Mouse (Mus musculus) mature B cell (primary cell): Measurements from ENCODE around the gene Qrfpr.

Experiments used
- in situ Hi-C: fragments of 300-500 bp; cut with MboI; formaldehyde crosslinking; loops from 2 replicates; pipeline ENCODE4 v1.14.3; 2019

Gene Qrfpr

DNA sequence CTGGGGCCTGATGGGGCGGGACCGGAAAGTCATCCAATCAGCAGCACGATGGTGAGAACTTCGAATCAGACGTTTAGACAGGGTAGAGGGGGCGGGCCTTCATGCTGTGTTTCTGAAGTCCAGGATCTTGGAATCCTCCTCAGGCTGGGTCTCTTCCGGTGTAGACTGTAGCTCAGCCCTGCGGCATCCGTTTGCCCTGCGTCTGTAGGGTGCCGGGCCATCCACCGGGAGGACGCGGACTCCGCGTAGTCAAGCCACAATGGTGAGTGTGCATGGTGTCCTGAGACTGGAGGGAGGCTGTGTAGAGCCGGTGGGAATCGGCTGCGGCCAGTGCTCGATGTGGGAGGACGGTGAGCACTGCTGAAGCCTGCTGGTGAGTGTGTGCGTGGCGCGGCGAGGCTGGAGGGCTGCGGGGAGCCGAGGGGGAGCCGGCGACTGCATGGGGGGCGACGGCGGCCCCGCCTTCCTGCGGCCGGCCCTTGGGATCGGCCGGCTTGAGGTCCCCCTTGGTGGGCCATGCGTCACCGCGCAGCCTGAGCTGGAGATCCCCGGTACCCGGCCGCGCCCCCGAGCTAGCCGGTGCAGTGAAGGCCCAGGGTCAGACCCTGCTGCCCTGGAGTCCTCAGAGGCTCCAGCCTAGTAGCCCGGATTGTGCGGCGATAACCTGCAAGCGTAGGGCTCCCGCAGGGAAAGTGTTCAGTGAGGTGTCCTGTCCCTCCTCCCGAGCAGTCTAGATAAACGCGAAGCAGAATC, 71.0 kb downstream of the Qrfpr start, which contains the start of gene D3Ertd254e:
Gene D3Ertd254e (plus strand): TSS at position 84 of the 753 bp plus-strand sequence.
- in situ Hi-C loops, result no loop called here

DNA sequence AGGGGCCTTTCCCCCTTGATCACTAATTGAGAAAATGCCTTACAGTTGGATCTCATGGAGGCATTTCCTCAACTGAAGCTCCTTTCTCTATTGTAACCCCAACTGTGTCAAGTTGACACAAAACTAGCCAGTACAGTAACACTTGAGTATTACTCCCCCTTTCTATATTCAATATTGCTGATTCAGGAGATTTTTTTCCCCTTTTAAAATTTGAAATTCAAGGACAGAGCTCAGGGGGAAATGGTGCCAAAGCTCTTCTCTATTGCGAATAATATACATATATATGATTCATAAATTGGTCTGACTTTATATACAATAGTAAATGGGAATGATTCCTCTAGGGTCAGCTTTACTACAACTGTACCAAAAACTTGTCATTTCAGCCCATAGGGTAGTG, 71.6 kb downstream of the Qrfpr start:
- in situ Hi-C loops, result no loop called here

DNA sequence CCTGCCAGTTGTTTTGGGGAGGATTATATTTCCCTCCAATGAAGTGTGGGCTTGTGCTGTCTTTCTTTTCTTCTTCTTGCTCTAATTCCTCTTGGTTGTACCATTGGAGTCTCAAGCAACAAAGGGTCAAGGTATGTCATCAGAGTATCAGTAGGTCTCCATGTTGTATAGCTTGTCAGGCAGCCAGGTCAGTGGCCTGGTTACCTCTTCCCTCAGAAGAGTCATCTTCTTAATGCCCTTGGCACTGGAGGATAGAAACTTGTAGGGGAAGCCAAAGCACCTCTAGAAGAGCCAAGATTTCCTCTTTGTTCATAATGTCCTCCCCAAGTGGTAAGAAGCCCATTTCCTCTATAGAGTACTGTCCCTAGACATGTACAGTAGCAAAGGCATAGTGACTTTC, 83.1 kb downstream of the Qrfpr start:
- in situ Hi-C loops, result no loop called here

DNA sequence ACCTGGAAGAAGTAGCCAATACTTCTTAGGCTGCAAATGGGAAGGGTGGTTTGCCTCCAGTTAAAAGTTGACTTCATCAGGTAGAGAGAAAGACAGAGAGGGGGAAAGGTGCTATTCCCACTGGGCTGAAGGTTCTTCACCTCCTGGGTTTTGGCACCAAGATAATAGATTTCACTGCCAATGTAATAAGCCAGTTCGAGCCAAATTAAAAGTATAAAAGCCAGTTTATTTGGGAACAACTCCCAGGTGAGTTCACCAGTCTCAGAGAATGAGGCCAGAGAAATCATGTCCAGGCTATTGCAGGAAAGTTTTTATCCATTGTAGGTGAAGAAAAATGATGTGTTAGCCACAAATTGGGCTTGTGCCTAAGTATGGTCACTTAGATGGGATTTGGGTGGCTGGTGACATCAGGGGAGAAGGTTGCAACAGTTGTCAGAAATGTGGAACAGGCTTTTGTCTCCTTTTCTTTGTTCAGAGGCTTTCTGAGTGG, 83.9 kb downstream of the Qrfpr start:
- in situ Hi-C loops, result no loop called here

DNA sequence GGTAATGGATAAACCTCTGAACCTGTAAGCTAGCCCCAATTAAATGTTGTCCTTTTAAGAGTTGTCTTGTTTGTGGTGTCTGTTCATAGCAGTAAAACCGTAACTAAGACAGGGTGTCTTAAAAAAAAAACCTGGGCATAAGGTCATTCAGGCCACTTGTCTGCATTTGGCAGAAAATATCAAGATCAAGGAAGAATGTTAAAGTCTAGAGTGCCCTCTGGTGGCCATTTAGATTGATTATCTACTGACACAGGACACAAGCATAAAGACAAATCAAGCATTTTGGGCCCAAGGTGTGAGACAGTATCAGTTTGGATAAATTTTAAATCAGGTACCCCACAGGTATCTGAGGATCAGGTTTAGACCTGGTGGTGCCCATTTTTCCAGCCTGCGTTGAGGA, 84.6 kb downstream of the Qrfpr start:
- in situ Hi-C loops, result no loop called here

DNA sequence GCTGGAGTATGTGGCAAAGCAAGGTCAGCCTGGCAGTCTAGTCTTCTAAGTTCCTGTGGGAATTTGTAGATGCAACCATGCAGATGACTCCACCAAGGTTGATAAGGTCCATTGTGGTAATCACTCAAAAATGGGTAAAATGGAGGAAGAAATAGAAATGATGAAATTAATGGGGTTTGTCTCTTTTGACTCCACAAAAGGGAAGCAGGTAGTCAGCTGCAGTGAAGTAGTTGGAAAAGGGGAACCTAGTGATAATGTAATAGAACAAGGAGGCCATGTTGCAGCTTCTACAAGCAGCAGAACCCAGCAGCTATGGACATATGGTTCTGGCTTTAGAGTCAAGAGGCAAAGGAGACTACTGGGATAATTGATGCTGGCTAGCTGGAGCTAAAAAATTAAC, 86.0 kb downstream of the Qrfpr start:
- in situ Hi-C loops, result no loop called here
